Mouse (Mus musculus) thymus, adult 2 months (tissue): ENCODE measurements around the gene Ophn1.

Source experiments
- CTCF ChIP-seq: fragments of 200-500 bp; IDR thresholded peaks from 2 replicates; pipeline ENCODE4 v1.5.1; 2012; ENCODE audit warnings: mild to moderate bottlenecking, control low read depth, low read length, moderate library complexity, borderline replicate concordance; ENCODE audit not compliant: control insufficient read depth, poor library complexity, insufficient read depth; ENCODE audit errors: extremely low read depth
- POLR2A ChIP-seq: fragments of 200-500 bp; IDR thresholded peaks from 2 replicates; pipeline ENCODE4 v1.6.1; 2012; ENCODE audit warnings: mild to moderate bottlenecking, low read length, control low read depth, moderate library complexity; ENCODE audit not compliant: control insufficient read depth, poor library complexity, insufficient read depth; ENCODE audit errors: extremely low read depth

DNA sequence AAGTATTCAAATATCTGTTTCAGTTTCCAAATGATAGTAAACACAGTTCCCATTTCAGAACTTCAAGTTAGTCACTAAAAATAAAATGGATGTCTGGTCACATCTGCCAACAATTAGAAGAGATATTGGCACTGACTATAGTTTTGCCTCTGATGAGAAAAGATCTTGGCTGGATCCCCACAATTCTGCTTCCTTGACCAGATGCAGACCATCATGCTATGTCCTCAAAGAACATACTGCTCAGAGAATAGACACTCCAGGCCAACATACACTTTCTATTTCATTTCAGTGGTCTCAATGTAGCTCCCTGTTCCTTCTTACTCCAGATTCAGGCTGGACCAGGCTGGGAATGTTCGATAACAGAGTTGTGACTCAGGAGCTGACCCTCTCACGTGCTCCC lies 375.5 kb downstream of the Ophn1 start:
- no peak for TF ChIP-seq POLR2A
- no peak for TF ChIP-seq CTCF
